Mouse (Mus musculus) limb, embryonic 13.5 days (tissue): ENCODE measurements around the gene Des. TPM values are rescaled to one million over a fixed set of nuclear protein-coding genes. Genes with fewer than 3 reads are reported as not detected.

Source experiments
- ATAC-seq: fragments of 200-750 bp; cut with Nextera tagmentation; 2 replicates; pipeline ENCODE4 v1.8.0; 2017; ENCODE audit warnings: low read depth, moderate number of reproducible peaks, moderate TSS enrichment; ENCODE audit not compliant: low FRiP score
- H3K27ac ChIP-seq: fragments of 300-500 bp; sonication (generic); 2 replicates; pipeline ENCODE4 v1.5.1; 2015; ENCODE audit warnings: inconsistent platforms, mild to moderate bottlenecking, moderate library complexity
- H3K27me3 ChIP-seq: fragments of 300-500 bp; sonication (generic); 2 replicates; pipeline ENCODE4 v1.6.1; 2015; ENCODE audit warnings: mild to moderate bottlenecking, inconsistent platforms
- H3K36me3 ChIP-seq: fragments of 300-500 bp; sonication (generic); 2 replicates; pipeline ENCODE4 v1.6.1; 2015; ENCODE audit warnings: inconsistent platforms, mild to moderate bottlenecking, moderate library complexity
- H3K4me1 ChIP-seq: fragments of 300-500 bp; sonication (generic); 2 replicates; pipeline ENCODE4 v1.6.1; 2015; ENCODE audit warnings: inconsistent platforms
- H3K4me2 ChIP-seq: fragments of 300-500 bp; sonication (generic); replicated peaks from 2 replicates; pipeline ENCODE4 v1.6.1; 2015; ENCODE audit warnings: inconsistent platforms, mild to moderate bottlenecking, moderate library complexity
- H3K4me3 ChIP-seq: fragments of 300-500 bp; sonication (generic); 2 replicates; pipeline ENCODE4 v1.5.1; 2015; ENCODE audit warnings: moderate library complexity, mild to moderate bottlenecking, inconsistent platforms
- H3K9ac ChIP-seq: fragments of 300-500 bp; sonication (generic); 2 replicates; pipeline ENCODE4 v1.6.1; 2015; ENCODE audit warnings: mild to moderate bottlenecking, inconsistent platforms
- H3K9me3 ChIP-seq: fragments of 300-500 bp; sonication (generic); 2 replicates; pipeline ENCODE4 v1.6.1; 2016; ENCODE audit warnings: inconsistent platforms
- WGBS: fragments of 180-500 bp; shearing (Covaris S2); methylation state at CpG from one replicate; pipeline ENCODE4 v1.1.7; 2015; 5-methylcytosine and 5-hydroxymethylcytosine counted together
- polyA plus RNA-seq: library from polyadenylated mRNA; unstranded; fragments of >200 nt; fragmentation: Nextera tagmentation; extraction: Ambion mirVana; gene quantifications from 2 replicates; pipeline ENCODE4 v1.2.1, GENCODE M21; 2015

The Des gene
- polyA plus RNA-seq, 1 experiment from 2014 or later = 56.1 TPM

DNA sequence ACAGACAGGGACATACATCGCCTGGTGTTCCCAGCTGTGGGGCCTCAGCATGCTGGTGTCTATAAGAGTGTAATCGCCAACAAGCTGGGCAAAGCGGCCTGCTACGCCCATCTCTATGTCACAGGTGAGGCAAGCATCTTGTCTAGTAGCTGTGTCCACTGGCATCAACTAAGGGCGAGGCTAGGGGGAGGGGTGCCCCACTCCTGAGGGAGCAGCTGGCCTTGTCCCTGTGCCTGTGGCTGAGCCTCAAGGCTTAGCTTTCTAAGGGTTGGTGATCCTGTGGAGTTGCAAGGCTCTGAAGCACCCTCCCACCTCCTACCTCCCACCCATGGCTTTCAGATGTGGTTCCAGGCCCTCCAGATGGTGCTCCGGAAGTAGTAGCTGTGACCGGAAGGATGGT, 49.8 kb downstream of the Des start:
- peaks cover 46% of the 10 kb centered on the region for H3K36me3 ChIP-seq
- WGBS = 90% methylated on average over 7 of the region's 7 CpGs
- H3K9ac ChIP-seq = 0 out of 2 replicates have a peak overlapping the region, but pooled peaks have one; percentile 4
- H3K4me2 ChIP-seq = no peak overlapping the region
- H3K4me1 ChIP-seq = no peaks in the 10 kb centered on the region
- H3K4me3 ChIP-seq = no peak overlapping the region
- ATAC-seq = no peak
- no peak overlapping the region for H3K27ac ChIP-seq
- H3K27me3 ChIP-seq = no peaks in the 10 kb centered on the region
- no peaks in the 10 kb centered on the region for H3K9me3 ChIP-seq

DNA sequence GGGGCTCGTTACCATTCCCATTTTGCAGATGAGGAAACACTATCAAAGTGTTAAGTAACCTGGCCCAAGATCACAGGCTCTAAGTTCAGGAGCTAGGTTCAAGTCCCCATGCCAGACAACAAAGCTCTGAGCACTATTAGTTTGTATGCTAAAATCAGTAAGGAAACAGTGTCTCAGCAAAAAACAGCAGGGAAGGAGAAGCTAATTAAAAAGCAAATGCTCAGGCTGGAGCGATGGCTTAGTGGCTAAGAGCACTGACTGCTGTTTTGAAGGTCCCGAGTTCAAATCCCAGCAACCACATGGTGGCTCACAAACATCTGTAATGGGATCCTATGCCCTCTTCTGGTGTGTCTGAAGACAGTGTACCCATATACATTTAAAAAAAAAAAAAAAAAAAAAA, 52.1 kb downstream of the Des start:
- no peak for ATAC-seq

DNA sequence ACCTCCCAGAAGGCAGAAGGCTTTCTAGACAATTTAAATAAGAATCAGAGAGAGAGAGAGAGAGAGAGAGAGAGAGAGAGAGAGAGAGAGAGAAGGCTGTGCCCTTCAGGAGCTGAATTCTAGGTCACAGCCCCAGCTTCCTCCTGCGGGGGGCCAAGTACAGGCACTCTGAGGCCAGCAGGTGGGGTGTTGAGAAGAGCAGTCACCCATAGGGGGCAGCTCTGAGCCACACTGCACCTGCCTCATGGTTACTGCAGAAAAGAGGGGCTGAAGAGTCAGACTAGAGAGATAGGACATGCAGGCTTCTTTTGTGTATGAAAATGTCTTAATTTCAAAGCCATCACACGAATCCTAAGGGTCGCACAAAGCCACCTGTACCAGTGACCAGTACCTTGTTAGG, 53.6 kb downstream of the Des start:
- 66% methylated on average over 3 of the region's 3 CpGs for WGBS
- no peaks in the 10 kb centered on the region for H3K27me3 ChIP-seq
- H3K4me2 ChIP-seq = no peak overlapping the region
- no peaks in the 10 kb centered on the region for H3K9me3 ChIP-seq
- H3K9ac ChIP-seq = no peak overlapping the region
- no peak for ATAC-seq
- peaks cover 46% of the 10 kb centered on the region for H3K36me3 ChIP-seq
- H3K4me1 ChIP-seq = no peaks in the 10 kb centered on the region
- no peak overlapping the region for H3K27ac ChIP-seq
- no peak overlapping the region for H3K4me3 ChIP-seq

More for the DNA sequence above, 52.1 kb downstream of the Des start:
- no peak overlapping the region for H3K4me3 ChIP-seq
- no peak overlapping the region for H3K27ac ChIP-seq
- H3K9me3 ChIP-seq = no peaks in the 10 kb centered on the region
- peaks cover 46% of the 10 kb centered on the region for H3K36me3 ChIP-seq
- H3K4me2 ChIP-seq = no peak overlapping the region
- H3K27me3 ChIP-seq = no peaks in the 10 kb centered on the region
- 92% methylated on average over 3 of the region's 3 CpGs for WGBS
- no peak overlapping the region for H3K9ac ChIP-seq
- no peaks in the 10 kb centered on the region for H3K4me1 ChIP-seq

Other genes with a start within 250 kb of the Des start
- 11.8 and 12.7 TPM in 2 replicates for gene Nhej1, start 235.1 kb upstream of the Des start, polyA plus RNA-seq
- gene Slc23a3, start 226.4 kb upstream of the Des start, polyA plus RNA-seq = 0.15 TPM in 2 replicates
- gene Cnppd1, start 217.6 kb upstream of the Des start, polyA plus RNA-seq = 47.7 and 49.4 TPM in 2 replicates
- gene Retreg2, start 217.6 kb upstream of the Des start, polyA plus RNA-seq = 36.4 and 38.3 TPM in 2 replicates
- 36.3 and 36.8 TPM in 2 replicates for gene Zfand2b, start 191.7 kb upstream of the Des start, polyA plus RNA-seq
- 39.5 and 40.9 TPM in 2 replicates for gene Abcb6, start 179.9 kb upstream of the Des start, polyA plus RNA-seq
- 28.0 and 28.9 TPM in 2 replicates for gene Ankzf1, start 168.2 kb upstream of the Des start, polyA plus RNA-seq
- 32.7 and 33.7 TPM in 2 replicates for gene Atg9a, start 168.1 kb upstream of the Des start, polyA plus RNA-seq
- gene Glb1l, start 149.5 kb upstream of the Des start, polyA plus RNA-seq = 20.4 and 23.5 TPM in 2 replicates
- gene Stk16, start 149.5 kb upstream of the Des start, polyA plus RNA-seq = 138 and 148 TPM in 2 replicates
- 22.7 and 27.1 TPM in 2 replicates for gene Tuba4a, start 140.5 kb upstream of the Des start, polyA plus RNA-seq
- not detected in 2 replicates for gene A630095N17Rik, start 128.2 kb upstream of the Des start, polyA plus RNA-seq
- gene Dnajb2, start 123.9 kb upstream of the Des start, polyA plus RNA-seq = 41.9 and 45.4 TPM in 2 replicates
- 0.23 and 0.24 TPM in 2 replicates for gene Ptprn, start 95.8 kb upstream of the Des start, polyA plus RNA-seq
- gene Resp18, start 81.9 kb upstream of the Des start, polyA plus RNA-seq = not detected in 2 replicates
- 116 and 117 TPM in 2 replicates for gene Dnpep, start 42.3 kb upstream of the Des start, polyA plus RNA-seq
- gene Speg, start 15.0 kb downstream of the Des start, polyA plus RNA-seq = 20.7 and 21.3 TPM in 2 replicates
- 70.1 and 71.8 TPM in 2 replicates for gene Gmppa, start 75.6 kb downstream of the Des start, polyA plus RNA-seq
- gene Asic4, start 90.1 kb downstream of the Des start, polyA plus RNA-seq = 0.65 and 0.80 TPM in 2 replicates
- 37.5 and 37.7 TPM in 2 replicates for gene Chpf, start 119.0 kb downstream of the Des start, polyA plus RNA-seq
- 0.83 and 0.97 TPM in 2 replicates for gene Tmem198, start 119.2 kb downstream of the Des start, polyA plus RNA-seq
- 85.1 and 86.4 TPM in 2 replicates for gene Obsl1, start 146.1 kb downstream of the Des start, polyA plus RNA-seq
- gene Inha, start 146.7 kb downstream of the Des start, polyA plus RNA-seq = 14.2 and 14.3 TPM in 2 replicates
- gene Stk11ip, start 161.2 kb downstream of the Des start, polyA plus RNA-seq = 23.4 and 25.5 TPM in 2 replicates
- gene Slc4a3, start 185.9 kb downstream of the Des start, polyA plus RNA-seq = 34.3 and 37.7 TPM in 2 replicates